Mouse (Mus musculus) liver, postnatal 0 days (tissue): Measurements from ENCODE around the gene Zkscan16.

Source experiments
- CTCF ChIP-seq: sonication (generic); IDR thresholded peaks from 2 replicates; pipeline ENCODE4 v1.5.1; 2016; ENCODE audit warnings: antibody characterized with exemption, low read depth
- EP300 ChIP-seq: IDR thresholded peaks from 2 replicates; pipeline ENCODE4 v1.6.1; 2016; ENCODE audit warnings: antibody characterized with exemption, low read depth, mild to moderate bottlenecking

DNA sequence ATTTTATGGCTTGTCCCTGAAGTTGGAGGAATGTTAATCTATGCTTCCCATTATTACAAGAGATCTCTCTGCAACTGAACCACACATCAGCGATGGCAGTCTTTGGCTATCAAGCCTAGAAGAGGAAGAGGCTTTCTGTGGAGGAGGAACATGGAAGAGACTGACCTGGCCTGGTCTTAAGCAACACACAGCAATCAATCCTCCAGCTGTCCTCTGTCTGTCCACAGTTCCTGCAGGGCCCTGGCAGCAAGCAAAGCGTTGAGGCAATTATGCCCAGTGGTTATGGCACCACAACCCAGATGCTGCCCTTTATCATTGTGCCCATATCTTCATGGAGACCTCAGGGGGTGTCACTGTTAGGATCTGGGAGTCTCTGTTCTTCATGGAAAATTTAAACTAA lies 19.5 kb upstream of the Zkscan16 start:
- no peak for TF ChIP-seq CTCF
- TF ChIP-seq EP300, result no peak
